Mouse (Mus musculus) ovary, postnatal 36 days (tissue): ENCODE data around the gene Zan.
"Not testable (repeated sequence)": the region's sequence is repeated elsewhere in the genome, so short reads cannot be mapped to it uniquely, and the experiment has no call there.

Experiments used
- DNase-seq: peaks from one replicate; pipeline ENCODE4 v3.0.0; 2022; ENCODE audit warnings: low spot score, mixed read lengths

The Zan gene

DNA sequence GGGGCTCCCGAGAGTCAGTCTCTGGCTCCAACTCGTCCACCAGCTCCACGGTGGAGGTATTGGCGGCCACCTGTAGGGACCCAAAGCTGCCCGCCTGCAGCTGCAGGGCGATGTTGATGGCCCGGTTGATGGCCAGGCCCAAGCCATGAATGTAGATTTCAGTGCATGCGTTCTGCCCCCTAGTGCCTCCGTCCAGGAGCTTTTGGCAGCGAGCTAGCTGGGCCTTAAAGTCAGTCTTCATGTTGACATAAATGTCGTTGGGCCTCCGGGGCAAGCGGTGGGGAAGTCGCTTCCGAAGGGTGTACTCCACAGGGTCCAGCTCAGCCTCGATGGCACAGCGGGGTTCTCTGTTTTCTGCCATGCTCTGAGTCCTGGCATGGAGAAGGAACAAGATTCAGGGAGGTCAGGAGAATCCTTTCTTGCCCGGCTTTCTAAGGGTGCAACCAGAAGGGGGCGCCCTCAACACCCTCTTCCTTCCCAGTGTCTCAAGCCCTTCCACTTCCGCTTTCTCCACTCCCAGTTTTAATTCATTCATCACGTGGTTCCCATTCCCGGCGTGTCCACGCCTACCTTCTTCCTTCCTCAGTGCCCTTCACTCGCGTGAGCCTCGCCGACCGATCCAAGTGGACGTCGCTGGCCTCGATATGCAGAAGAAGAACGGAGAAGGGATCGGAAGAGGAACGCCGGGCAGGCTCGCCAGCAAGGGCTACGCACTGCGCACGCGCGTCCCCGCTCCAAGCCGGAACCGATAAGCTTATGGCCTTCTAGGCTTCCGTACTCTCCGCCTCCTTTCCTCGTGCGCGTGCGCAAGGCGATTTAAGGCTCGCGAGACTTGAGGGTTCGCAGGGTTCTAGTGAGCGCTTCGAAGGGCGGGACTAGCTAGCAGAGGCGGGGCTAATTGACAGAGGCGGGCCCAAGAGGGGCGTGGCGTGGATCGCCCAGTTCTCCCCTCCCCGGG is 25.1 kb upstream of the Zan start, which contains the start of gene Pop7:
TSS of gene Pop7 (minus strand) at position 810 of the 958 bp plus-strand sequence.
- peak; percentile 100 for DNase-seq

DNA sequence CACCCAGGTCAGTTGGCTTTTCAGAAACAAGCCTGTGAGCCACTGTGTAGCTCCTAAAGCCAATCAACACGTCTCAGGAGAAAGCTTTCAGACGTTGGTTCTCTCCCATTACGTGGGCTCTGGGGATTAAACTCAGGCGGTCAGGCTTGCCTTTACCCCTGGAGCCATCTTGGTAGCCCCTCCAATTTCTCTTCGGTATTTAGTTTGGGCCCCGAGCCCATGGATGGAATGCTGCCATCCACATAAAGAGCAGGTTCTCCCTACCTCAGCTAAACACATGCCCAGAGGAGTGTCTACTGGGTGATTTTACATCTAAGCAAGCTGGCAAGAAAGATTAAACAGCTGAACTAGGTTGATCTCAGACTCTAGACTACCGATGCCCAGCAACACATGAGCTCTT is 23.3 kb upstream of the Zan start:
- no peak for DNase-seq

DNA sequence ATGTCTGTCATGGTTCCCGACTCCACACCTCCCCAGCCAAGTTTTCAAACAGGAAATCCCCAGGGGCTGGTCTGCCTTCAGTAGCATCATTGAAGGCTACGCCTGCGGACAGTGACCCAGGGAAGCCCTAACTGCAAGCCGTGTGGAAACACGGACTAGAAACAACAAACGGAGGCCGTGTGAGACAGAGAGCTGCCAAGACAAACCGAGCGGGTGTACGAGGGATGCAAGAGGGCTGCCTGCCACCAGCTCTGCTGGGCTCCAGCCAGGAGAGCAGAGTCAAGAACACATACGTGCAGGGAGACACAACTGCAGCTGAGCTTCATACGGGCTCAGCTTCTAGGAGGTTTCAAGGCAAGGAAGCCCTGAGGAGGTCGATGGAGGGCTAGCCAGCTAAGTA is 17.0 kb upstream of the Zan start:
- no peak for DNase-seq

DNA sequence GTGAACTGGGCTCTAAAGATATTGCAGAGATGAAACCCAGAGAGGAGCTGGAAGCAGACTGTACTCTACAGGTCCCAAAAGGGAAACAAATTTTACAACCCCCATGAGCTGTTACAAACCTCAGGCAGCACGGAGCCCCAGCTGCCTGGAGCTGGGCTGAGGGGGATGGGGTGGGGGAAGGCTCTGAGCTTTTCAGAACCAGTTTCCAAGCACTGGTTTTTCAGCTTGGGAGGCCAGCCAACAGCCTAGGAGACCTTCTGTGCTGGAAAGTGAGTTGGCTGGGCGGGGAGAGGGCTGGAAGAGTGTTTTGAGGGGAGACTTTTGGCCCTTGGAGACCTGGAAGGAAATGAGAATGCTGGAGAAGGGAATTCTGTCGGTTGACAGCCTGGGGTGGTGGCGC is 14.7 kb upstream of the Zan start:
- no peak for DNase-seq

DNA sequence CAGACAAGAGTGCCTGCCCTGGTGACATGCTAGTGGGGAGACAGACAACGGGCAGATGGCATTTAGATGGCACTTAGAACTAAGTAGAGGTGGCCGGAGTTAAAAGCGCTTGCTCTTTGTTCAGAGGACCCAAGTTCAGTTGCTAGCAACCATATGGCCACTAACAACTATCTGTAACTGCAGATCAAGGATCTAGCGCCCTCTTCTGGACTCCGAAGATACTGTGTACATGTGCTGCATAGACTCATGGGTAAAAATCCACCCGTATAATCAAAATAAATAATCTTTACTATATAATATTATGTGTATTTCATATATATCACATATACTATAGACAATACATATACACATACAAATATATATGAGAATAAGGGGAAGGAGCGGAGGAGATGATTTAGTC is 10.8 kb upstream of the Zan start:
- DNase-seq: no peak

DNA sequence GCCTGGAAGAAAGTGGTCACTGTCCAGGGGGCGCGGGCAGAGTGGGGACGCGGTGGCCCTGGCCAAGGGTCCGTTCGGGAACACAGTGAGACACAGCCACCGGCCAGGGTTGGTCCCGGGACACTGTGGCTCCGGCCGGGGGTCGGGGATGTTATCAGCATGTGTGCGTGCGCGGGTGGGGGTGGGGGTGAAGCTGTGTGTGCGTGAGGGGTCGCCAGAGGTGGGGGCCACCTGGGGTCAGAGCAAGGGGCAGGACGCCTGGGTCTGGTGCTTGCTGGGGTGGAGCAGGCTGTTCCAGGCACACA is 8.9 kb upstream of the Zan start:
- no peak for DNase-seq

DNA sequence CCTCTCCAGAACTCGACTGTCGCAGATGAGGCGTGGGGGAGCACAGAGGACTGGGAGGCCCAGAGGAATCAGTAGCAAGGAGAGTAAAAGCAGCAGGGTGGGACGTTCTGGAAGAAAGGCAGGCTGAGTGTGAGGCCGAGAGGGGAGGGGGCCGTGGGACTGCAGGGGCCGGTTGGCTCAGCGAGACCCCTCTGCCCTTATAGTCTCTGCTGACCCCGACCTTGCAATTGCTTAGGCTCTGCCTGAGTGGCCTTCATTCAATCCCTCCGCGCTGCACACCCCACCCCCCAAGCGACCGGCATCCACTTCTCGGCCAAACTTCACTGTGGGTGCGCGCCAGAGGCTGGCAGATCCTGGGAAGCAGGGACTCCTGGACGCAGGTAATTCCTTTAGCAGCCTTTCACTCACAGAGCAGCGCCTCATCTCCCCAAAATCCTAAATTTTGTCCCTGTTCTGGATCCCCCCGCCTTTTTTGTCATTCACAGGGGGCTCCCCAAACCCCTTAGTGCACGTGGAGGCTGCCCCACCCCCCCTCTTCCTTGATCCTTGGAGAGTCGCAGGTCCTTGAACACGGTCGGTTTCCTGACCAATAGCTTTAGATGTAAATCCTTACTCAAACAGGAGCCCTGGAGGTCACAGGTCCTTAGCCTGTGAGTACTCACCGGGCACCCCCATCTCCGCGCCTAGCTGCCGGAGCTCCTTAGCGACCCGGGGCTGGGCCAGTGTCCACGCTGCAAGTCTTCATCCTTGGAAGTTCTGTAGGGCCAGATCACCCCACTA is 8.4 kb upstream of the Zan start:
- DNase-seq: no peak

DNA sequence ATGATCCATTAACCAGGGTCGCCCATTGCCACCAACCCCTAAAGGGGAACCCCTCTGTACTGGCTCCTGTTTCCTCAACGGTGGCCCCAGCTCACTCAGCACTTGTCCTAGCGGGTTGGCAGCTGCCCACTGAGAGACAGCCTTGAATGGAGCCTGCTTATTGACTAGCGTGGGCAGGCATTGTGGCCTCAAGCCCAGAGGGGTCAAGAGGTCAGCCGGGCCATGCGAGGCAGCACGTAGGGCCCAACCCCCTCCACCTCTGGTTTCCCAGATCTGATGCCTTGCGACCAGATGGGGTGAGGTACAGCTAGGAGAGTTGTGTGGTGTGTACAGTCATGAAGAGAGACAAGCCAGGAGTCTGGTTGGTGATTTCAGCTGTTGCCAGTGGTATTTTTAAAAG is 5.0 kb upstream of the Zan start:
- DNase-seq: peak; percentile 51

DNA sequence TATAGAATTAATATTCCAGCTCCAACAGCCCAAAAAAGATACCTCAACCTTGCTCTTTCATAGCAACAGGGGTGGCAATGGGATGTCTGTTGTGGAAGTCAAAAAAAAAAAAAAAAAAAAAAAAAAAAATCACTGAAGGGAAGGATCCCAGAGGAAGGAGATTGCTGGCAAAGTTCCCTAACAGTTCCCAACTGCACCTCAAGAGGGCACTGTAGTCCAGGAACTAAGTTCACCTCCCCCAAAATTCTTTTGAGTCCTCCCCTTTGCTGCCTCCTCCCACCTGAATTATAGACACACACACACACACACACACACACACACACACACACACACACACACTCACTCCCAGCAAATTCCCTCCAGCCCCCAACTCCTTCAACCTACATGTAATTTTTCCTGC is 4.3 kb upstream of the Zan start:
- peak; percentile 66 for DNase-seq

DNA sequence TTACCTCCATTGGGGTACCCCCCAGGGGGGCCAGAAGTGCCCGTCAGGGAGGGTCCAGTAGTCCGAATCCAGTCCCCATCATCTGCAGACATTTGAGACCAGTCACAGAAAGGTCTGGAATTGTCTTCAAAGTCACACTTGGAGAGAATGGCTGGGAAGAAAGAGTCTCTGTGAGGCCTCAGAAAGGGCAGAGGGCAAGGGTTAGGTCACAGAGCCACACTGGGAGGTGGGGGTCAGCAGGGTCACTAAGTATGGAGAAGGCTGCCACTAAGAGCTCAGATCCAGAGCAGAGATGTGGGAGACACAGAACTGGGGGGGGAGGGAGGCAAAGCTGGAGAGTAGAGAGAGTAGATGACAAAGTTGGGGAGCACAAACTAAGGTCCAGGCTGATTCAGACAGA is 2.5 kb downstream of the Zan start:
- no peak for DNase-seq

DNA sequence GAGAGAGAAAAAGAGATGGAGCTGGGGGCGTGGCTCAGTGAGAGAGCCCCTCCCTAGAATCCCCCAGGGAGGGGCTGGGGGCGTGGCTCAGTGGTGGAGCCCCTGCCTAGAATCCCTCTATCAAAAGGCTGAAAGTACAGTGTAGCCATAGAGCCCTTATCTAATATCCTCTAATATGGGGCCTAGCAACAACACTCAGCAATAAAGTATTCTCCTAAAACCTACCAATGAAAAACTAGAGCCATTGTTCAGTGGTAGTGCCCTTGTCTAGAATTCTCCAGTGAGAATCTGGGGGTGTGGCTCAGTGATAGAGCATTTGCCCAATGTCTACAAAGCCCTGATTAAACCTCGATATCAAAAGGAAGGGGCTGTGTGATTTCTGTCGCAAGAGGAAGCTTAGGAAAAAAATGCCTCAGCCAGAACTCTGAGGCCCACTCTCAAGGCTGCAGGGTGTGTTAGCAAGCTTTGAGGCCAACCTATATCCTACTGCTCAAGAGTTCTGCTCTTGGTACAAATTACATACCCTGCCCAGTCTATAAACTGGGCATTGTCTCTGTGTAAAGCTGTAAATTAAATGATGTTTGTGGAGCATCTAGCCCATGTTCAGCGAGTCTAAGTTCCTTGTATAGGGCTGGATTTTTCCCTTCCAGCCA is 4.5 kb downstream of the Zan start:
- DNase-seq: no peak

DNA sequence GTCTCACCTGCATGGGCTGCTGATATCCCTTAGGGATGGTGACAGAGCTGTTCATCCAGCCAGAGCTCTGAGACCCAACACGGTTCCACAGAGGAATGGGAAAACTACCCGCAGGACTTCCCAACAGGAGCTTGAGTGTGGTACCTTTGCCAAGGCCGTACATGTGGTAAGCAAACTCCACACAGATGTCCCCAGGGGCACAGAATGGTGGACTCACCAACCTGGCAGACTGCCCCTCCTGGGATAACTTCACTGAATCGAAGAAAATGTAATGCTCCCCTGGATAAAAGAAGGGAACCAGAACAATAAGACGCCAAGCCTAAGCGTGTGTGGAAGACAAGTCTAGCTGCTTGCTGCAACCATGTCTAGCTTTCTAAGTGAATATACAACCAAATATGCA is 9.9 kb downstream of the Zan start:
- DNase-seq: no peak

DNA sequence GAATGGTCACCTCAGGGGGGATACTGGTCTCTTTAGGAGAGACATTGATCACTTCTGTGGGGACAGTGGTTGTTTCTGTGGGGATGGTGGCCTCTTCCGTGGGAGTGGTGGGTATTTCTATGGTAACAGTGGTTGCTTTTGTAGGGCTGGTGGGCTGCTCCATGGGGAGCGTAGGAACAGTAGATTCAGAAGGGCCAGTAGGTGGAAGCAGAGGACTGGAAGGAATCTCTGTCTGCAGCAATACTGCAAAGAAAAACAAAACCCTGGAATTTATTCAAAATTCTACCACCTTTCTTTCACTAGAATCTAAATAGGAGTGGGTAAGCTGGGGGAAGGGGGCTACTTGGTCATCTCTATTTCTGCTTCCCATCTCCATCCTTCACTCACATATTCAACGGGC is 11.8 kb downstream of the Zan start:
- no peak for DNase-seq

DNA sequence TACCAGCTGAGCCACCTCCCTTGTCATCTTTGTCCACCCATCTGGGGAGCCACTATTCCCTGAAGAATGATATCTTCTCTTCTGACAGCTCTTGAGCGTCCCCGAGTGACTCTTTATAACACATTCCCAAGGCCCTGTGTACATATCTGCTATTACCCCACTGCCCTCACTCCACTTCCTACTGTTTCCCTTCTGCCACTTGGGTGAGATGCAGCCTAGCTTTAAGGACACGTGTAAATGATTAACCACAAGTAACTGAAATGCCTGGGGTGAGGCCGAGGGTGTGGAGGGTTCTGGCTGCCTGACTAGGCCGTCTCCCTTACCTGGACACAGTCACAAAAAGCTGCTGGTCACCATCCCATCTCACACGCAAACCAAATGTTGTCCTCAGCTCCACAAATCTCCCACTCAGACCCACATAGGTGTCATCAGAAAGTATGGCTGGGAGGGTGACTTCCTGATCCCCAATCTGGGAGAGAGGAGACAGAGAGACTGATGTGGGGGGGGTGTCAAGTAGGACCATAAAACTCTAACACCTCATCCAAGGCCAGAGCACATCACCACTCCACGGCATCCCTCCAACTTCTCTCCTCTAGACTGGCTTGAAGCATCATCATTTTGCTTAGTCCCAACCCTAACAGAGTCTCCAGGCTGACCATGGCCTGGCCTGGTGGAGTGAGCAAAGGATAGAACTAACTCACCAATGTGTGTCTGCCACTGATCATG is 20.8 kb downstream of the Zan start:
- no peak for DNase-seq

DNA sequence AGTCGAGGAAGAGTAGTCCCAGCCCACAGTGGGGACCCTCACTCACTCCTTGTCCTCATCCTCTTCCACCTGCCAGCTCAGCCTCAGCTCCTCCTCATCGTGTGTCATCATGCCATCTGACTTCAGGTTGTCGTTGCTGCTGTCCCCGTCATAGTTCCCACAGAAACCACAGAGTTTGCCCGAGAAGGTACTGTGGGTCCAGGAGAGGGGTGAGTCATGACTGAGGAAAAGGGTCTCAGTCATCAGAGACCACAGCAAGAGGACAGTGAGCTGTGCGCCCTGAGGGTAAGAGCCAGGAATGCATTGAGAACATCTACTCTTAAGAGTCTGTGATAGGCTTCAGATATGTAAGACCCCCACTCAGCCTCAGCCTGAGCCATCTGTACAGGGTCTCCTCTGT is 21.7 kb downstream of the Zan start:
- DNase-seq: no peak

DNA sequence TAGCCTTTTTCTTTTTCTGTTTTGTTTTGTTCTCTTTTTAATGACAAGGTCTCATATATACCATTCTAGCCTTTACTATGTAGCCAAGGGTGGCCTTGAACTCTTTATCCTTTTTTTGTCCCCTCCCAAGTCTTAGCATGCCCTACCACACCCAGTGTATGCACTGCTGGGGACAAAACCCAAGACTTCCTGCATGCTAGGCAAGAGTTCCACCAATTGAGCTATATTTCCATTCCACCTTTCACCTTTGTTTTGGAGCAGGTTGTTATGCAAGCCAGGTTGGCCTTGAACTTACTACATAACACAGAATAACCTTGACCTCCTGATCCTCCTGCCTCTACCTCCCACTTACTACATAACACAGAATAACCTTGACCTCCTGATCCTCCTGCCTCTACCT is 31.3 kb downstream of the Zan start:
- DNase-seq: no peak

DNA sequence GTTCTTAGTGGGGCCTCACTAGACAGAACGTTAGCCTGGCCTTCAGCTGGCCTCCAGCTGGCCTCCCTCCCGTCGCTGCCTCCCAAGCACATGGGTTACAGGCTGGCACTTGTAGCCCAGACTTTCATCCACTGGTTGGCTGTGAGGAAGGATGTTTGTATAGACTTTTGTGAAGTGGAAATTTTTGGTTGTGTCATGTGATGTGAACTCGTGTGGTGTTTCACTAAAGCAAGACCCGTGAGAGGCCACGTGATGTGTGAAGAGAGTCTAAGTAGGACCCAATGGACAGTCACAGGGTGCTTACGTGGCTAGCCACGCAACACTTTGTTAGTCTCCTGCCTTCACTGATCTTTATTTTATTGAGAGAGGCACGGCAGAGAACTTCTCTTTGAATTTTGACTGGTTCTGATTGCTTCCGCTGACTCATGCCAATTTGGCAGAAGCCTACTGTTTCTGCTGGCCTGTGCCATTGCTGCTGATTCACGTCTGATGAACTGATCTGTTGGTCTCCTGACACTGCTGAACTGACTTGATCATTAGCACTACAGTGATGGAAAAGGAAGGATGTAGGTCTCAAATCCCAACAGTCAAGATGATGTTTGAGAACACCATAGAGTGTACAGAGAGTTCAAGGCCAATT is 36.5 kb downstream of the Zan start:
- peak; percentile 30 for DNase-seq

DNA sequence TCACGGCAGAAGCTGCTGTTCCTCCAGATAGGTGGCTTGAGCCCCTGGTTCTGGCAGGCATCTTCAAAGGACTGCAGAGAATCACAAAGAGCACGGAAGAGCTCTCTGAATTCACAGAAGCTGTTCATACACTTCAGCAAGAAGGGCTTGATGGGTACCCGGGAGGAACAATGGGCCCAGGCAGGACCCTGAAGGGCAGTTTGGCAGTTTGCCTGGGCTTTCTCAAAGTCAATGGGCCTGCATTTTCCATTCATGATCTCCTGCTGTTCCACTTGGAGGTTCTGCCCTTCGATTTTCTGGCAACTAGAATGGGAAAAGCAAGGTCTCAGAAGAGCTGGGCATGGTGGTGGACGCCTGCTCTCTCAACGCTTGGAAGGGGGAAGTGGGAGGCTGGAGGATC is 43.0 kb downstream of the Zan start:
- DNase-seq: no peak

DNA sequence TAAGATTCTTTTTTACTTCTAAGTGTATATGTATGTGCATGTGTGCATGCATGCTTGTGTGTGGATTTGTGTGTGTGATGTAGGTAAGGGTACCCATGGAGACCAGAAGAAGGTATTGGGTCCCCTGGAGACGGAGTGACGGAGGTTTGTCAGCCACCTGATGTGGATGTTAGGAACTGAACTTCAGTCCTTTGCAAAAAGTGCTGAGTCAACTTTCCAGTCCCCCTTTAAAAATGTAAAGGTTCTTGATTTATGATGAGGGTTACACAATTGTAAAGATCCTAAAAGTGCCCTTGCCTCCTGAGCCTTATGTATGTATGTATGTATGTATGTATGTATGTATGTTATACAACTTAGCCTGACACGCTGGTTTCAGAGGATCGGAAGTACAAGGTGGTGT is 46.5 kb downstream of the Zan start:
- not testable (repeated sequence) for DNase-seq

DNA sequence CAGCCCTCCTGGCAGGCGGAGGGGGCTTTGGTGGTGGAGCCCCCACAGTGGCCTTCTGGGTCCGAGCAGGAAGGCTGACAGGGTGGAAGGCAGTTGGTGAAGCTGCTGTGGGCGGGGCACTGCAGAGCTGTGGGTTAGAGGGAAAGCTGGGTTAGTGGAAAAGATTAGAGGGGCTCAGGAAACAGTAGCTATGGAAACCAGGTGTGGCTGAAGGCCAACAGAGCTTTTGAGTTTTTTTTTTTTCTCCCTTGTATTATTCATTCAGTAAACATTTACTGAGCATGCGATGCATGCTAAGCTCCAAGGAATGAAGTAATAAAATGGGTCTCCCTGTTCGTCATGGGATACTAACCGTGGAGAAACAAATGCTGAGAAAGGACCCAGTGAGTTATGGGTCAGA is 51.2 kb downstream of the Zan start:
- no peak for DNase-seq

DNA sequence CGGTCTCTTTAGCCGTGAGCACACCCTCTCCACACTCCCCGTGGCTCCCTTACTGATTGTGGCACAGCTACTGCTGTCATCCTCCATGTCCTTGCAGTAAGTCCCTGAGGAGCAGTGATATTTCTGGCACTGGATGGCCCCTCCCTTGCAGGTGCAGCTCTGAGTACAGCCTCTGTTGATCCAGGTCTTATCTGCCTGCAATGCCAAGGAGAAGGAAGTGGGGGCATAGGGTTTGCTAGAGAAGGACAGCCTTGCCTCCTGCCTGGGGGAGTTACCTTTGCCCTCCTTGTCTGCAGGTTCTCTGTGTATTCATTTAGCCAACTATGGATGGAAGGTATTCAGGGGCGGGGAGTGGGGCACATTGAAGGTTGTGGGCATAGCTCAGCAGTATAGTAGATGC is 57.0 kb downstream of the Zan start:
- DNase-seq: no peak

DNA sequence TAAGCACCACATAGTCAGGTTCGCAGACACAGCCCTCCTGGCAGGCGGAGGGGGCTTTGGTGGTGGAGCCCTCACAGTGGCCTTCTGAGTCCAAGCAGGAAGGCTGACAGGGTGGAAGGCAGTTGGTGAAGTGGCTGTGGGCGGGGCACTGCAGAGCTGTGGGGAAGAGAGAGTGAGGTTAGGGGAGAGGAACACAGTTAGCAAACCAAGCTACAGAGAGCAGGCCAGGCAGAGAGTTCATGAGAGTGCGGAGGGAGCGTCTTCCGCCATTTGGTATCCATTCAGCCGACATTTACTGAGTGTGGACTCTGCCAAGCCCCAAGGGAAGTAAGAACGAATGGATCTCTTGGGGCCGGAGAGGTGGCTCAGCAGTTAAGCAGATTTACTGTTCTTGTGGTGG is 57.8 kb downstream of the Zan start:
- no peak for DNase-seq
